Mouse (Mus musculus): ENCODE data around the gene Rtn4rl2. TPM values are rescaled to one million over a fixed set of nuclear protein-coding genes. Genes with fewer than 3 reads are reported as not detected.

Rtn4rl2 gene
- polyA plus RNA-seq, 1 experiment, result 11.8 TPM

DNA sequence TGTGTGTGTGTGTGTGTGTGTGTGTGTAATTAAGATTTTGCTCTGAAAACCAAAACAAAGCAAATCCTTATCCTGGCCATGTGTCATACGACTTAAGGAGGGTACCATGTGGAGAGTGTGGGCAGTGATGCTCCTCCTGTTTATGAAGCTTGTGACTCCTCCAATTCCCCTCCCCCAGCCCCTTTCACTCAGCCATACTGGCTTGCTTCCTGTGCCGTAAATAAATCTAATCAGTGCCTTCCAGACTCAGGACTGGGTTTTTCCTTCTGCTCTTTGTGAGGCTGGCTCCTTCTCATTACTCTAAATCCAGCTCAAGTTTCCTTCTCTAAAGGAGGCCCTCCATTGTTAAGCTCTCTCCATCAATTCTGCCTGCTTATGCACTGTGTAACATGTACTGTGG lies 63.3 kb downstream of the Rtn4rl2 start:
- 43% methylated on average over 2 of the region's 2 CpGs for WGBS
- Histone ChIP-seq H3K27me3 (ENCODE audit: control insufficient read depth, insufficient read depth, low read length) (0 out of 2 replicates have a peak, but pooled peaks cover 5% of the 10 kb centered on the region), H3K36me3 (ENCODE audit: control insufficient read depth, insufficient read depth, low read length) (no peaks in the 10 kb centered on the region), H3K4me1 (ENCODE audit: control insufficient read depth, insufficient read depth, insufficient read length, low read length) (peaks cover 9% of the 10 kb centered on the region), H3K27ac (ENCODE audit: insufficient read depth, low read depth, low read length) (no peak overlapping the region), H3K4me3 (ENCODE audit: low read depth, low read length) (no peak overlapping the region)
- TF ChIP-seq CTCF (IDR thresholded peaks at IDR 0.05; ENCODE audit: extremely low read depth, insufficient read length, insufficient replicate concordance, low read depth, low read length) (no peak), POLR2A (IDR thresholded peaks at IDR 0.05; ENCODE audit: low read depth, low read length) (no peak)

DNA sequence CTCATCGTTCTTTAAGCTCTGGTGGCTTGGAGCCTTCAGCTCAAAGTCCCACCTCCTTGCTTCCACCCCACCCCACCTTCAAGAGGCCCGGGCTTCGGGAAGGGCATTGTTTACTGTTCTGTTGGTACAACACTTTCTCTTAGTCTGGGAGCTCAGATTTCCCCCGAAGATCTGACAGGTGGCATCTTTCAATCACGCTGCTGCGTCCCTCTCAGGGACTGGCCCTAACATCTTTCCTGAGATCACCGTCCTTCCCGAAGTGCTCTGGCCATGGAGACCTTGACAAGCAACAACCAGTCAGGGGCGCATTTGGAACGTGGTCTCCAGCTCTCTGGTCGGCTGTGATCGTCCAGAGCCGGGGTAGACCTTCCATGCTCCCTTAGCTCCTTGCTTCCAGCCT lies 64.0 kb downstream of the Rtn4rl2 start, which contains the start of gene Smtnl1:
TSS of gene Smtnl1 (minus strand) at position 101 of the 400 bp plus-strand sequence.
- 33% methylated on average over 13 of the region's 13 CpGs for WGBS
- Histone ChIP-seq H3K27ac (ENCODE audit: insufficient read depth, low read depth, low read length) (no peak within 1 kb of the TSS), H3K36me3 (ENCODE audit: control insufficient read depth, insufficient read depth, low read length) (no peaks in the 10 kb centered on the region), H3K4me3 (ENCODE audit: low read depth, low read length) (no peak within 1 kb of the TSS), H3K4me1 (ENCODE audit: control insufficient read depth, insufficient read depth, insufficient read length, low read length) (peaks cover 6% of the 10 kb centered on the region; the same call in 1 of the 2 replicates), H3K27me3 (ENCODE audit: control insufficient read depth, insufficient read depth, low read length) (0 out of 2 replicates have a peak, but pooled peaks cover 5% of the 10 kb centered on the region)
- TF ChIP-seq CTCF (IDR thresholded peaks at IDR 0.05; ENCODE audit: extremely low read depth, insufficient read length, insufficient replicate concordance, low read depth, low read length) (no peak), POLR2A (IDR thresholded peaks at IDR 0.05; ENCODE audit: low read depth, low read length) (no peak)

Other genes with a start within 250 kb of the Rtn4rl2 start
- 29.0 and 80.2 TPM in 2 replicates for gene Ctnnd1, start 235.9 kb downstream of the Rtn4rl2 start, polyA plus RNA-seq (2012; rRNA removed)
- not detected in 2 replicates for gene Btbd18, start 227.6 kb downstream of the Rtn4rl2 start, polyA plus RNA-seq (2012; rRNA removed)
- gene Selenoh, start 215.9 kb downstream of the Rtn4rl2 start, polyA plus RNA-seq (2012; rRNA removed), result 42.8 and 47.3 TPM in 2 replicates
- not detected in 2 replicates for gene Gm28635, start 208.7 kb downstream of the Rtn4rl2 start, polyA plus RNA-seq (2012; rRNA removed)
- 2.7 and 5.1 TPM in 2 replicates for gene Med19, start 208.3 kb downstream of the Rtn4rl2 start, polyA plus RNA-seq (2012; rRNA removed)
- gene Tmx2, start 207.6 kb downstream of the Rtn4rl2 start, polyA plus RNA-seq (2012; rRNA removed), result 15.5 and 17.4 TPM in 2 replicates
- 23.2 and 46.1 TPM in 2 replicates for gene Zdhhc5, start 171.5 kb downstream of the Rtn4rl2 start, polyA plus RNA-seq (2012; rRNA removed)
- 4.3 and 11.4 TPM in 2 replicates for gene Clp1, start 159.4 kb downstream of the Rtn4rl2 start, polyA plus RNA-seq (2012; rRNA removed)
- gene Ypel4, start 152.7 kb downstream of the Rtn4rl2 start, polyA plus RNA-seq (2012; rRNA removed), result 0.57 and 2.4 TPM in 2 replicates
- 0.18 and 0.25 TPM in 2 replicates for gene Gm19426, start 143.1 kb downstream of the Rtn4rl2 start, polyA plus RNA-seq (2012; rRNA removed)
- 66.5 and 97.6 TPM in 2 replicates for gene Serping1, start 111.3 kb downstream of the Rtn4rl2 start, polyA plus RNA-seq (2012; rRNA removed)
- gene Ube2l6, start 87.9 kb downstream of the Rtn4rl2 start, polyA plus RNA-seq (2012; rRNA removed), result 28.6 and 85.7 TPM in 2 replicates
- 0.06 TPM in 1 of 2 replicates, not detected in the other for gene Smtnl1, start 64.1 kb downstream of the Rtn4rl2 start, polyA plus RNA-seq (2012; rRNA removed)
- 28.6 and 32.0 TPM in 2 replicates for gene Timm10, start 59.7 kb downstream of the Rtn4rl2 start, polyA plus RNA-seq (2012; rRNA removed)
- gene Slc43a1, start 47.9 kb downstream of the Rtn4rl2 start, polyA plus RNA-seq (2012; rRNA removed), result 1.8 and 4.4 TPM in 2 replicates
- 14.4 and 31.1 TPM in 2 replicates for gene Slc43a3, start 49.9 kb upstream of the Rtn4rl2 start, polyA plus RNA-seq (2012; rRNA removed)
- 0.49 and 1.1 TPM in 2 replicates for gene Prg2, start 93.8 kb upstream of the Rtn4rl2 start, polyA plus RNA-seq (2012; rRNA removed)
- not detected in 2 replicates for gene Prg3, start 101.5 kb upstream of the Rtn4rl2 start, polyA plus RNA-seq (2012; rRNA removed)
- gene Ssrp1, start 150.5 kb upstream of the Rtn4rl2 start, polyA plus RNA-seq (2012; rRNA removed), result 27.0 and 47.2 TPM in 2 replicates
- gene P2rx3, start 150.8 kb upstream of the Rtn4rl2 start, polyA plus RNA-seq (2012; rRNA removed), result 0.16 and 0.17 TPM in 2 replicates
- 29.6 and 36.9 TPM in 2 replicates for gene Tnks1bp1, start 161.3 kb upstream of the Rtn4rl2 start, polyA plus RNA-seq (2012; rRNA removed)
- gene Aplnr, start 249.5 kb upstream of the Rtn4rl2 start, polyA plus RNA-seq (2012; rRNA removed), result 2.7 and 4.7 TPM in 2 replicates

All from small intestine, adult 2 months (tissue).